Mouse (Mus musculus): ENCODE data around the gene Slc16a9.

DNA sequence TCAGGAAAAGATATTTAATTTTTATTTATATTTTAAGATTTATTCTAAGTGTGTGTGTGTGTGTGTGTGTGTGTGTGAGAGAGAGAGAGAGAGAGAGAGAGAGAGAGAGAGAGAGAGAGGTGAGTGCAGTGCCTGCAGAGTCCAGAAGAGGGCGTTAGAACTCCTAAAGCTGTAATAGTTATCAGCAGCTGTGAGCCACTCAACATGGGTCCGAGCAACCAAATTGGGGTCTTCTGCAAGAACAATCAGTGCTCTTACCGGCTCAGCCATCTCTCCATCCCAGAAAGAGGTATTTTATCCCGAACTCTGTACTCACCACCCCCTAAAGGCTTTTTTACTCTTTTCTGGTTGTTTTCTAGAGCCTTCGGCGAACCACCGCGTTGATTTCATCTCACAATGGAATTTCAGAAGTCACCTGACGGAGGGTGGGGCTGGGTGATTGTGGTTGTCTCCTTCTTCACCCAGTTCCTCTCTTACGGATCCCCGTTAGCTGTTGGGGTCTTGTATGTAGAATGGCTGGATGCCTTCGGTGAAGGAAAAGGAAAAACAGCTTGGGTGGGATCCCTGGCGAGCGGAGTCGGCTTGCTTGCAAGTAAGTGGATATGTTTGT is 10.8 kb downstream of the Slc16a9 start:
- no peak for TF ChIP-seq CTCF (IDR thresholded peaks at IDR 0.05; ENCODE audit: low read depth)
- TF ChIP-seq EP300 (IDR thresholded peaks at IDR 0.05; ENCODE audit: low read depth), result no peak

Data from liver, postnatal 0 days (tissue).